Mouse (Mus musculus) spleen, postnatal 4 days (tissue): Measurements from ENCODE around the gene Hoxa9.

Experiments used
- DNase-seq, 2 experiments: peaks; one replicate each; pipeline ENCODE4 v3.0.0; 2022; ENCODE audit warnings: low spot score in 2 of 2

Hoxa9 gene

GRCm38 (mm10) chr6:52230516-52231165 is at the start of gene Hoxa9:
TSS of gene Hoxa9 (minus strand) at chr6:52231089.
- no peak for DNase-seq

DNA sequence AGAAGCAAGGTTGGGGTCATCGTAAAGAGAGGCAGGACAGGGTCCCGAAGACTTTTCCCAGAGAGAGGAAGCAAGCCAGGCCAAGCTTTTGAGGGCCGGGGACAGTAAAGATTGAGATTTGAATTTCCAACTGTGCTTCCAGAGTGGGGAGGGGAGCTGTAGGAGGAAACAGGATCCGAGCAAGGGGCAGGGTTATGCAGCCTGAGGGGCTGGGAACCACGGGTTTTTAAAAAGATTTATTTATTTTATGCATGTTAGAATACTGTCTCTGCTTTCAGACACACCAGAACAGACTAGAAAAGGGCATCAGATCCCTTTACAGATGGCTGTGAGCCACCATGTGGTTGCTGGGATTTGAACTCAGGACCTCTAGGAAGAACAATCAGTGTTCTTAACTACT is 46.0 kb upstream of the Hoxa9 start:
- DNase-seq: no peak

DNA sequence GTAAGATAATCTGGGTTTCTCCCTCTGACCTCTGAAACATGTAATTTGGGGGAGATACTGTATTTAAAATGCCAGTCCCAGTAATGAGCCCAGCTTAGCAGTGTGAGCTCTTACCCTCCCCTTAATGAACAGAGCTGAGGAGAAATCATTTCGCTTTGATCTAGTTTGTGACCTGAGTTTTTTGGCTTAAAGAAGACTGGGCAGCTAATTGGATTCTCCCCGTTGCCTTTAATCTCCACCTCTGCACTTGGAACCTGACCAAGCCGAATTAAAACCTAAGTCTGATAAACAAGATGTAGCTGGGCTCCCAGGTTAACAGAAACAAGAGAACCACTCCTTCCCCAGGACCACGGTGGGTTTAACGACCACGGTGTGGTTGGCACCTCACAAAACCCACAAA is 45.5 kb upstream of the Hoxa9 start:
- no peak for DNase-seq

GRCm38 (mm10) chr6:52275563-52276280 is 44.8 kb upstream of the Hoxa9 start:
- DNase-seq: no peak

DNA sequence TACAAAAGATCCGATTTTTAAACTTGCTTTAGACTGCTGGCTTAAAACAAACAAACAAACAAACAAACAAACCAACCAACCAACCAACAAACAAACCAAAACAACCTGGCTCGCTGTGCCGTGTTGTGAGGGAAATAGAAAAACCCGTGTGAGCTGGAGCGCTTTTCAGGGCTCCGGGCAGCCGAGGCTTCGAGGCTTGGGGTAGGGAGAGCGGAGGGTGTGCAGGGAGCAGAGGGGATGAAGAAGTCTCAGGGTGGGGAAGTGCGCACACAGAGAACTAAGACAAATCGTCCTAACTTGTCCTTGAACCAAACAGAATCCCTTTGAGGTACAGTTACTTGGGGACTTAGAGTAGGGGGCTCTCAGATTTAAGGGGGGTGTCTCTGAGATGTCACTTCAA is 43.7 kb upstream of the Hoxa9 start:
- DNase-seq: no peak

- no peak for DNase-seq
Measured at GRCm38 (mm10) chr6:52273656-52274280, 42.9 kb upstream of the Hoxa9 start.

DNA sequence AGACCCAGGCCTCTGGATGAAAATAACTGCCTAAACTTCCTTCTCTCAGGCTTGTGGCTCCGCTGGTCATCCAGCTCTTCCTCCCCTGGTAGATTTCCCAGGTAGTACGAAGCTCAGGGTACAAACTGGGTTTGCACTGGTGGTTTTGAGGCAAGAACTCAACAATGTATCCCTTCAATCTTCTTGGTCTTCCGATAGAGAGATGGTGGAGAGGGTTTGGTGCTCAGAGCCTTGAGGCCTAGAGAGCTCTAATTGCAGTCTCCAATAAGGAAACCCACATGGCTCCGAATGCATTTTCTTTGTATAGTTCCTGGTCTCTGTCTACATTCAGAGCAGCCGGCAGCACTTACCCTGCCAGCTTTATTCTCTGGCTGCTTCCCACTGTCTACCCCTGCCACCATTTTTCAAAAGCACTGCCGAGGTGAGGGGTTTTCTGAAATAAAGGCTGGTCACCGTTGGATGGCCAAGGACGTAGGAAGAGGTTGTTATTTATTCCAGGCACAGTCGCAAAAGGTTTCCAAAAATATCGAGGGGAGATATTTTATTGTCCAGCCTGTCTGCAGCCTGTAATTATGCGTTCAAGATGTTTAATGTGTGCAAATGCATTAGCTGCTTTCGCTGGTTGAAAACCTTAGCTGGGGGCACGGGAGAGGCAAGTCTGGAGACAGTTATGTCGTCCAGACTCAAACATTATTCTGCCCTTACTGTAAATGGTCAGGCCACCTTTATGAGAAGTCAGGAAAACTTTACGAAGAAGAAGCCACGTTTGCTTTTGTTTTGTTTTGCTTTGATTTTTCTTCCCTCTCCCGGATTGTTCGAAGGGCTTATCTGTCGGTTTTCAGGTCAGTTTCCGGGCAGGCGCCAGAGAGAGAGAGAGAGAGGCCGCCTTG is 42.1 kb upstream of the Hoxa9 start:
- no peak for DNase-seq

- no peak for DNase-seq
Measured at GRCm38 (mm10) chr6:52270494-52271480, 39.9 kb upstream of the Hoxa9 start.

- no peak for DNase-seq
Measured at GRCm38 (mm10) chr6:52268756-52269155, 37.9 kb upstream of the Hoxa9 start.

DNA sequence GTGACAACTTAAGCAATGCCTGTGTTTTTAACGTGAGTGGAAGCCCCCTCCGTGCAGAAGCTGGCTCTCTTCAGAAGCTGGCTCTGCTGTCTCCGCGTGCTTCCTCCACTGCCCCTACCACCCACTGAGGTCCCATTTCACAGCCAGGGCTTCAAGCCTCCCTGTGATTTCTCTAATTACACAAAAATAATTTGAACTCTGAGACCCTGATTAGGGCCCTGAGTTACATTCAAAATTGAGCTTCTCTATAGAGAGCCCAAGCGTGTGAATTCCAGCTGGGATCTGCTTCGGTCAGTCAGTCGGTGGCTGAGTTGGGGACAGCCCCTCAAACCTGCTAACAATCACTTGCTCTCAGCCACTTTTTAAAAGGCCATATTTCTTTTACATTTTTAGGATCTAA is 37.5 kb upstream of the Hoxa9 start:
- DNase-seq: no peak

GRCm38 (mm10) chr6:52267691-52268090 is 36.8 kb upstream of the Hoxa9 start:
- DNase-seq: no peak

GRCm38 (mm10) chr6:52267221-52267620 is 36.3 kb upstream of the Hoxa9 start:
- DNase-seq: no peak

- no peak for DNase-seq
Measured at GRCm38 (mm10) chr6:52266666-52266985, 35.7 kb upstream of the Hoxa9 start.

DNA sequence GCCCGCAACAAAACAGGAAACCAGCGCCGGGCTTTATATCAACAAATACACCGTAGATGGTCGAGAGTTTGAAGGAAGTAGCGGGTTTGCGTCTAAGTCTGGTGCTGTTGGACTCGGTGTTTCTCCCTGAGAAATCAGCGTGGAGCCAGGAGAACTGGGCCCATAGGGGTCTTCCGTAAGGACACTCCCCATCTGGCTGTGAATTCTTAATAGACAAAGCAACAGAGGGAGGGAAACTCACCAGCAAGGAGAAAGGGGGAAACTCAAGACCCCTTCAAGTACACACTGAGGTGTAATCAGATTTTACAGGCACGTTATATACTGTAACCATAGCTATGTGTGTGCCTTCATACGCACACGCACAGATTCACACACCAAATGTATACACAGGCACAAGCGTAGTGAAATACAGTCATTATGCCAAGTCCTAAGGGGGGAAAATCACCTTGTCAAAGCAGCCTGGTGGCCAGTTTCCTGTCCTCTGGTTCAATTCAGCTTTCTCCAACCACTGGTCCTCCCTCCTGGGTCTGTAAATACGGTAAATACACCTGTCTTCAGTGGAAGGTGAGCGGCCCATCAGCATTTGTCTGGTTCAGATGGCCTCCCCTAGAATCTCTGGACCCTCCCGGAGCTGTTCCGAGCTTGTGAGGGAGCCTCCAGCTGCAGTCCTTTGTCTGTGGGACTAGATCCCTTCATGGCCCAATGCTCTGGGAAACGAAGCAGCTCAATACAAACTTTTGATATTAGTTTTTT is 35.2 kb upstream of the Hoxa9 start:
- peak in 1 of 2 experiments; percentile 41 for DNase-seq

DNA sequence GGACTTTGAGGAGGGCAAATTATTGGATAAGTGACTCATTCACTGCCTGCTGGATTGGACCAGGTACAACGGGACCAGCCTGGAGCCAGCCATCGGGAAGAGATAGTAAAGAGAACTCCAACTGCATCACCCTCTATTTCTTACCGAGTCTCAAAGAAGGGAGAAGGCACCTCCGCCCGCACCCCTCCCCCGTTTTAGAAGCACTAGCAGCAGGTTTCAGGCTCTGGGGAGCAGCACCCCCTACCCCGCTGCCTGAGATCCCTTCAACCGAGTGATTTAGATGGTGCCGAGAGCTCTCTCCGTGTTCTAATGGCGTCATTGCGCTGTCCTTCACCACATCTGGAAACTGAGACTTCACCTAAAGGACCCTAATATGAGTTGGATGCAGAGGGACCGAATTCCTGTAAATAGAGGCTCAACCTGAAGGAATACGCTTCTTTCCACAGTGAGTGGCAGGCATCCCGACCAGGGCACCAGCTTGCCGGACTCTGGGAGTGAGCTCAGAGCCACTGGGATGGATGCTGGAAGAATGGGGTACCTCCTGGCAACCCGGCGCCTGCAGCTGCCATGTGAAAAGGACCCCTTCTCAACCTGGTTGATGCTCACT is 34.5 kb upstream of the Hoxa9 start:
- peak in 1 of 2 experiments; percentile 58 for DNase-seq

DNA sequence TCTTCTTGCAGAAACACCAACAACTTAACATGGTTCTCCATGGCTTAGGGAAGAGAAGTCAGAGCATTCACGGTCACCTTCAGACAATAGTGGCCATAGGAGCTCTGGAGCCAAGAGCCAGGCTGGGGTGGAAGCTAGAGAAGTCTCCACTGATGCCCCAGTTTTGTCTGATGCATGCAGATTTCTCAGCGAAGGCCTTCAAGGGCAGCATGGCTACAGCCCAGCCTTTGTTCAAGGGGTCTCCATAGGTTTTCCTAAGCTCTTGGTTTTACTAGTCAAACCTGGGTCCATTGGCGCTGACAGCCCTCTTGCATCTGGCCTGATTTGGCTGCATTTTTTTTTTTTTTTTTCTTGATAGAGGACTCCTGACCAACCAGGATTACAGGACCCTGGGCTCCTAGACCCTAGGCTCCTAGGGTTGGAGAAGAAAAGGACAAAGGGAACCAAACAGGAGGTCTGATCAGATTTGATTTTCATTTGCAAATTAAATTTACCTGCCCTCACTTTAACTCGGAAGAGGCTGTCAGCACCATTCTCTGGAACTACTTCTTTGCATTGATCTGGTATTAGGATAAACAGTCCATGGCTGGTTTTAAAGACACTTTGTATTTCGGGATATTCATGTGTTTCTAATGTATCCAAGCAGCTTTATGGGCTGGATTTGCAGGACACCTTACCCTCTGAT is 33.4 kb upstream of the Hoxa9 start:
- peak in 1 of 2 experiments; percentile 45 for DNase-seq

GRCm38 (mm10) chr6:52263321-52263585 is 32.4 kb upstream of the Hoxa9 start:
- no peak for DNase-seq

DNA sequence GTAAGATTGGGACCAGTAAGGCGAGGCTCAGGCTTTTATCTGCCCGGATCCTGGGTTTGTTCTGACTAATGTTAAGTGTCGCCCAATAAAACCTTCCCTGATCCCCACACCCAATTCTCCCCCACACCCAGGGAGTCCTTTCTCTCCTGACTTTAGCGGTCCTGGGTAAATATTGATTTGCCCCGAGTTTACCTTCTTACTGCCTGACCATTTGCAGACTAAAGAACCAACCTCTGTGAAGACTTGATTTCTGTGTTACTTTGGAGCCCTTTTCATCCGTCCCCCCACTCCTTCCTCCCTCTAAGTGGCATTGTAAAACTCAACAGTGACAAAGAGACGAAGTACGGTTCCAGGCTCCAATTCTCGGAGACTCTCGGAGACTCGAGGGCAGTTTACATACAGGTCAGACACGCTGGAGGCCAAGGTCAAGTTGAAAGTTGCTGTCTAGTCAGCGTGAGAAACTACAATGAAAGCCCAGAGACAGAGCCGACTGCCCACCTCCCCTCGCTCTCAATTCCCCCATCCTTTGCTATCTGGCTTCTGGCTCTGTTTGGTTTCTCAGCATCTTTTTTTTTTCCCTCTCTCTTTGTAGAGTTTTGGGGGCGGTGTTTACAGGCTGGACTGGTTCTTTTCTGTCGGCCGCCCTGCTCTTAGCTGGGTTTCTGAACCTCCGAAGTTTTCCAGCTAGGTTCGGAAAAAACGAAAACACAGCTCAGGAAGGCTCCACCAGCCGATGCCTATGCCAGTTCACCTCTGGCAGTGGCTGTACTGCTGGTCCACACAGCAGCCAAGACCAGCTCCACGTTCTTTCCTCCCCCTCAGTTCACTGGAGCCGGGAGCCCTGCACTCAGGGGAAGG is 31.8 kb upstream of the Hoxa9 start:
- peak in 1 of 2 experiments; percentile 49 for DNase-seq
